Mouse (Mus musculus): ENCODE measurements around the gene Kmt2e.

The Kmt2e gene

GRCm38 (mm10) chr5:23410040-23410717 is 24.1 kb upstream of the Kmt2e start:
- DNase-seq (ENCODE audit: low read depth): no peak

DNA sequence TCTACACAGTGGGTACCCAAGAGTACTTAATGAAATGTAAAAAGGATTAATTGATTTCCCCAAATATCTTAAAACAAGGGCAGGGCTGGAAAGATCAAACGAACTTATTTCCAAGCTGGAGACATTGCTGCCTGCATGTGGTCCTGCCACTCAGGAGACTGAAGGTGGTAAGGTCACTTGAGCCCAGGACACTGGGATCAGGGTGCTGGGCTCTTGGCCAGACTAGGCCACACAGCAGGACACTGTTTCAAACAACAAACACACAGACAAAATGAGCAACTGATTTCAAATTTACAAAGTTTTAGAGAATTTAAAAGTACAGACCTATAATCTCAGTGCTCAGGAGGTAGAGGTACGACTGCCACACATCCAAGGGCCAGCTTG is 23.5 kb upstream of the Kmt2e start:
- no peak for DNase-seq (ENCODE audit: low read depth)

DNA sequence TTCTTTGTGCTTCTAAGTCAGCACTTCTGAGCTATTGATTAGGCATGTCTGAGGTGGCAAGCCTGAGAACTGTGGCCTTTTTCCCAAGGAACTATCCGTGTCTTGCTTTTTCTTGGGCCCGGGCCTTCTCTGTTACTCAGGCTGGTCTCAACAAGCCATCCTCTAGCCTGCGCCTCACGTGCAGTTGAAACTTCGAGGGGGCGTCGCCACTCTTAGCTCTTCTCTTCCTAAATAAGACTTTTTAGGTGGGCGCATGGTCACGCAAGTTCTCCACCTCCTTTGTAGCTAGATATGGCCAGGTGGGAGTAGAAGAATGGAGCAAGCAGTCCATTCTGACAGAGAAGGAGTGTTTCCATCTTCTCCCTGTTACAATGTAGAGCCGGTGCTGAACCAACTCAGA is 22.6 kb upstream of the Kmt2e start:
- DNase-seq (ENCODE audit: low read depth): no peak

DNA sequence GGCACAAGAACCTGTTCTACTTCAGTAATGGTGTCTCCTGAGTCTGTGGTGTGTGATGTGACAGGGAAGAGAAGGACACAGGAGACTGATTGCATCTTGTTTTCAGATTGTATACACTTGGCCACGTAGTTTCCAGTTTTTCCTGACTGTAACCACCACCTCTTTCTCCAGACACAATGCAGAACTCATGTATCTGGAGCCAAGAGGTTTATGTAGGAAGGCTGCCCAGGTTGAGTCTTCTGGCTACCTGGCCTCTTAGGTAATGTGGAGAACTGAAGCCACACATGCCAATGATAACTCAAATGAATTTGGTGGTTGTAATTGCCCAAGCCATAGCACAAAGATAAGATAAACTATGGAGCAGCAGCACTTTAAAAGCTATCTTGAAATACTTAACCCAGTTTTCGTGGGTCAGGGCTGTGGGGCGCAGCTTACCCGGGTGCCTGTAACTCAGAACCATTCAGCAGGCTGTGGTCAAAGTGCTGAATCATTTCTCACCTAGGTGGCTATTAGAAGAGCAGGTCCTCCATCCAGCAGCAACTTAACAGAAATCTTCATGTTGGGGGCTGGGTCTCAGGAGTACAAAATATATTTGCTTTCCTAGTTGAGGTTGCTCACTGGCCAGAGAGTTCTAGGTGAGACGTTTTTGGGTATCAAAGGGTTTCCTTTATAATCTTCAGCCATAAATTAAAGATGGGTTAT is 21.8 kb upstream of the Kmt2e start:
- no peak for DNase-seq (ENCODE audit: low read depth)

DNA sequence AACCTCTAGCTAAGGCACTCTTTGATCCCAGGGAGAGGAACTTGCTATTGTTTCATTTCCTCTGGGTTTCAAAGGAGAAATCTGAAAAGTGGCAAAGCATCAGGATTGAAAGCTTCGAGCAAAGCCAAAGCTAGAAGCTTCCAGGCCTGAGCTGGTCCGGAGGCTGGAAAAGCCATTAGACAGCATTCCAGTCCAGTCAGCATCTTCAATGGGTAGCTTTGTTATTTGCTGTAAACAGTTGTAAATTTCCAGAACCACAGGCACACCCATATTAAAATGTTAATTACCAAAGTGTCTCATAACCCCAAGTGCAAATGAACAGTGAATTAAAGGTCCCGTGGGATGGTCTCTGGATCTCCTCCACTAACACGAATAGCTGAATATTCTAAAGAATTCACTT is 21.2 kb upstream of the Kmt2e start:
- no peak for DNase-seq (ENCODE audit: low read depth)

DNA sequence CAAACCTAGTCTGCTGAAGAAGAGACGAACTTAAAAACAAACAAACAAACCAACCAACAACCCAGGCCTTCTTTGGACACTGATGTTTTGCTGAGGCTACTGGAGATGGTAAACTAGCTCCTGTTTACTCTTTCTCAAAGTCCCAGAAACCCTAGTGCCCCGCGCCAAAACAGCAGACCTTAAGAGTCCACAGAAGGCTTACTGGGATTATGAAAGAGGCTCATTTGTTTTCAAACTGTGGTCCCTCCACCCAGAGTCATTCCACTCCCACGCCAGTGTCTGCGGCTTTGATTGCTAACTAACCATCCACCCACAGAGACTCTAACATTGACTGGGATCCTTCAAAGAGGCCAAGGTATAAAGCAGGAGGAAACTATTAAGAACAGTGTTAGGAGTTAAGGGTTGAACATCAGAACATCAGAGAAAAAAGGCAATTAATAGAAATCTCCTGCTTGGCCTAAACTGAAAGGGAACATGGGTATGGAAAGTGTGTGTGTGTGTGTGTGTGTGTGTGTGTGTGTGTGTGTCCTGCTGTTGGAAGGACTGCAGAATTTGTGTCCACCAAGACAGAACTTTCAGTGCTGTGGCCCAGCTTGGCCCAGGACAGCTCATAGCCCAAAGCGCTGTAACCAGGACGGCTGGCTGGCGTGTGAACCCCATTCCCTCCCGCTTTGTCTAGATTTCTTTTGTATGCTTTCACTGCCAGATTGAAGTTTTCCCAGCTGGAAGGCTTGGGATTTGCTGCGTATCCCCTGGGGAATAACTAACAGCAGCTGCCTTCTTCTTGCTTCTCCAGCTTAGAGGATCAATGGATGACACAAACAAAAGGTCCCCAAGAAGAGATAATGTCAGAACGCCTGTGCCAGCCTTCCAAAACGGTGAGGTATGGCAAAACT is 20.4 kb upstream of the Kmt2e start:
- DNase-seq (ENCODE audit: low read depth): no peak

DNA sequence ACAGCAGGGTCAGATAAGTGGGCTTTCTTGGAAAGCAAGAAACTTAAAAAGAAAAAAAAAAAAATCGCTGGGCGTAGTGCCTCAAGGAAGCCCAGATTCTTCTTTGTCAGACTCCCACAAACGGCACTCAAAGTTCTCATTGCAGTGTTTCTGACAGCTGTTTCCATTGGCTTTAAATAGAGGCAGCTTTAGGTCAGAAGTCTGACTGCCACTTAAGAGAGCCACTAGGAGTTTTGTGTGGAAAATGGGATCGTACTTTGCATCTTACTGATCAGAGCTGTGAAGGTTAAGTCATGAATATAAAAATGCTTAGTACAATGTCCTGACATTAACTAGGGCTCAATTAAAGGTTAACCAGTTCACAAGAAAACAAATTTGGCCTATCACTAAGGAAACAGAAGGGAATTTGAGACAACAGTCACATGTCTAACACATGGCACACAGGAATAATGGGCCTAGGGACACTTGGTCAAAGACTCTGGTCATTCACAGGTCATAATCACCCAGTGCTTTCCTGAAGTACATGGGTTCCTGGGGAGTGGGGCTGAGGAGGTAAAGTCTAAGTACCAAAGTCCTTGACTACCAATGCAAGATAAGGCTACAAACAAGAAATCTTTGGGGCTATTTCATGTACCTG is 19.6 kb upstream of the Kmt2e start:
- no peak for DNase-seq (ENCODE audit: low read depth)

GRCm38 (mm10) chr5:23415571-23416285 is 18.5 kb upstream of the Kmt2e start:
- peak; percentile 48 for DNase-seq (ENCODE audit: low read depth)

GRCm38 (mm10) chr5:23416286-23416643 is 18.0 kb upstream of the Kmt2e start:
- DNase-seq (ENCODE audit: low read depth): no peak

DNA sequence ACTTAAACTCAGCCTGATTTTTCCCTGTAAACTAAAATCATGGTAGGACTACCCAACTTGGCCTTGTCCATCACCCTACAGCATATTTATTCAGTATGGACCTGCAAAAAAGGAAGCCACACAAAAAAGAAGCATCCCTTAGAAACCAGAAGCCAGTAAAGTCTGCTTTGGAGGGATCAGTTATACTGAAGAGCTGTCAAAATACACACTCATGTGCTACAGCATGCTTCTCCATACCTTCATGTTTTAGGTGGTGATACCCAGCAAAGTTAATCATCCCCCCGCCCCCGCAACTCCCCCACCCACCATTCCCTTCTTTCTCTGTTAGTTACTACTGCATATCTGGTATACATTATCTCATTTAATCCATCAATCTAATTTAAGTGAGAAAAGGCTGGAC is 16.5 kb upstream of the Kmt2e start:
- DNase-seq (ENCODE audit: low read depth): no peak

GRCm38 (mm10) chr5:23418147-23418781 is 16.0 kb upstream of the Kmt2e start:
- peak; percentile 64 for DNase-seq (ENCODE audit: low read depth)

DNA sequence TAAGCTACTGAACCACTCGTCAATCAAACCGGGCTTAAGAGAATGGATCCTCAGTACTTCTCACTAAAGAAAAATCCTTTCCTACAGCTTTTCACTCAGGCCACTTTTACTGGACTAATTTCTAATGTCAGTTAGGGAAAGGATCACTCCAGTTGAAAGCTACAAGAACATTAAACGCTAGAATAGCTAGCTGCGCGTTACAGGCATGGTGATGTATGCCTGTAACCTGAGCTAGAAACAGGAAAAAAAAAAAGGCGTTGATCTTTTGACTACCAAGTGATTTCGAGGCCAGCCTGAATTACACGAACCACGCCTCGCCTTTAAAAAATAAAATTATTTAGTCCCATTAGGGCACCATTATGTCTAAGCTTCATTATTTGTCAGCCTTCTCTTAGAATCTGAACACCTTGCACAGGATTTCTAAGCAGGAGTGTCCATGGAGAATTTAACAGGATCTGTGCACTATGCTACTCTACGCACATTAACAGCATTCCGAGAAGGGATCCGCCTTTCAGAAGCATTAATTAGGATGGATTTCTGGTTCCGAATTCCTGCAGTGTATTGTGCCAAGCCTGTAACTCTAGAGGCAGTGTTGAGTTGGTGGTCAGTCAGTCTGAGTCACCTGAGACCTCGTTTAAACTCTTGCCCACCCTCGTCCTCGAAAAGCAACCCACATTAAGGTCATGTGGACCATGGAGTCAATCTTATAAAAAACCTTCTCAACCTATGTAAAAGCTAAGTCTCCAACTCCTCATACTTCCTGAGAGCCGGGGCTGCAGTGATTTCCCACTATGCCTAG is 15.2 kb upstream of the Kmt2e start:
- DNase-seq (ENCODE audit: low read depth): no peak

DNA sequence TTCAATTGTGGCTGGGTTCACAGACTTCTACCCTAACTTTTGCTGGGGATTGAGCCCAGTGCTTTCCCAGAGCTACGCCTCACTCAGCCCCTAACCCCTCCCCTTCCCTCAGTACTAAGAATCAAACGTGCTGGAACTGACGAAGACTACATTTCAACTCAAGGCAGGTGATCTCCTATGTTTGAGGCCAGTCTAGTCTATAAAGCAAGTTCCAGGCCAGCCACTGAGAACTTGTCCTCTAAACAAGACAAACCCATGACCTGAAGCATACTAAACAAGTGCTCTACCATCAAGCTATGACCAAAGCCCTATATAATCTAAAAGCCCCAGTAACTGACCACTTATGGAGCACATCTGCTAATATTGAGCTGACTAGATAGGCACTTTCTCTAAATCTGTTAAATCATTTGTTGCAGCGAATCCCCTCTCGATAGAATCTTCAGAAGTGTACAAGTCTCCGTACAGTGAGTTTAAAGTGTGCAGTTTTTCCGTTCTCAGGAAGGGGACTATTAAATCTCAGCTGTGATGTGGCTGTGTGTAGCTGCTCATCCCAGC is 14.5 kb upstream of the Kmt2e start:
- DNase-seq (ENCODE audit: low read depth): no peak

DNA sequence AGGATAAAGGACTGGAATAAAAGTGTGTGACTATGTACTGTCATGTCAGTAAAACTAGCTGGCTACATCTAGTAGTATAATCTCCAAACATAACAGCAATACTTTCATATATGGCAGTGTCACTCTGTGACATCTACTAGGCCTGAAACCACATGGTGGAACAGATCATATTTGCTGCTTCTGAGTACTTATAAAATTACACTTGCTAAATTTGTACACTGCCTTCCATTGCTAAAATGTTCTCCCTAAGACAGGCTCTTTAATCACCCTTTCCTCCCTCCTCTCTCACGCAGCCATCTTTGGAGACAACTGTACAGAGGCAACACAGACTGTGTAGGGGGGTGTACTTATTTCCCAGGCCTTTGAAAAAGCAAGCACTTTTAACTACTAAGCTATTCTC is 13.8 kb upstream of the Kmt2e start:
- DNase-seq (ENCODE audit: low read depth): no peak

- no peak for DNase-seq (ENCODE audit: low read depth)
Observed at GRCm38 (mm10) chr5:23421440-23421839, 12.8 kb upstream of the Kmt2e start.

- DNase-seq (ENCODE audit: low read depth): no peak
Observed at GRCm38 (mm10) chr5:23423036-23423435, 11.2 kb upstream of the Kmt2e start.

DNA sequence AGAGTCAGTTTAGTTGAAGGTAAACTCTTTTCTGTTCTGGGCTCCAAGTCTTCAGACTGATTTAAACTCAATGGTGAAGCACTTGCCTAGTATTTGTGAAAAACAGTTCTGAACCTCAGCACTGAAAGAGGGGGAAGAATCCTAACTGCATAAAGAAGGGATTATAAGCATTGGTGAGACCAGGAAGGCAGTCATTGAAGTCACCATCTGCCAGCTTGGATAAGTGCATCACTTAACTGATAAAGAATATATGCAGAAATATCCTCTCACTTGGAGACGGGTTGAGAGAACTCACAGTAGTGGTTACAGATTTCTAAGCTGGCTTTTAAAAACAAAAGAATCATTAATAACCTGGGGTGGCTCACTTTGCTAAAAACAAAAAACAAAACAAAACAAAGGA is 6.7 kb upstream of the Kmt2e start:
- DNase-seq (ENCODE audit: low read depth): no peak

- DNase-seq (ENCODE audit: low read depth): no peak
Observed at GRCm38 (mm10) chr5:23431070-23431864, 3.0 kb upstream of the Kmt2e start.

- DNase-seq (ENCODE audit: low read depth): no peak
Observed at GRCm38 (mm10) chr5:23431948-23432707, 2.1 kb upstream of the Kmt2e start.

All from c-Kit-positive CD71-positive TER-119-negative erythroid progenitor cells, embryonic 14.5 days (primary cell).